Mouse (Mus musculus): ENCODE data around the gene Srrt.
A peak's percentile ranks its signal among the peaks of the same experiment; 100 is the strongest.

DNA sequence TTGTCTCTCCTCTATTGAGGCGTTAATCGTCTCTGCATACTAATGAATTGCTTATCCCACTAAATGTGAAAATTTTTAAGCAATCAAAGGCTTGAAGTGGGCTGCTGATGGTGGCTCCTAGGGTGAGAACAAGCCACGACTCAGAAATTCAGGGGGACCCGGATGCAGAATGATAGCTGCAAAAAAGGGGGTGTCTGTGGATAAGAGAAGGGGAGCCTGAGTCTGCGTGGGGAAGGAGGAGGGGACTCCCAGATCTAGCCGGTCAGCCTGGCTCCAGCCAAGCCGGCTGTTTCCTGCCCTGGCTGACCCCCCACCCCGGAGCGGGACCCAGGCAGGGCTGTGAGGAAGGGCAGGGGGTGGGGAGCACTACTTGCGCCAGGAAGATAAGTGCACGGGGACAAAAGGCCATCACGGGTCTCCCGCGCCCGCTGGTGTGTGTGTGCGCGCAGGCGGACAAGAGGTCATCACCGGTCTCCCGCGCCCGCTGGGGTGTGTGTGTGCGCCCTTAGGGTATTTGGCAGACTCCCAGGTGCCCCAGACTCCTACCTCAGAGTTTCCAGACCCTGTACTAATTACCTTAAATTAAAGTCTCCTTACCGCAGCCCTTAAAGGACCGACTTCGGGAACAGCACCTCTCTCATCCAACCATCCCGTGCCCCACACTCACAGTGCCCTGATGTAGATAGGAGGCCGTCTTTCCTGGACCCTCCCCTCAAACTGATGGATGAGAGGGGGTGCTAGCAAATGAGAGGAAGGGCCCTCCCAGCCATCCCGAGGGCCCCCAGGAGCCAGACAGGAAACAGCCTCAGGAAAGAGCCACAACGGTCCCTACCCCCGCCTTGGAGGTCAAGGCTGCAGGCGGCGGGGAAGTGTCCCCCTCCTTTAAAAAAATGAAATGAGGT lies 41.3 kb upstream of the Srrt start:
- 0 out of 2 replicates have a peak, but pooled peaks have one; percentile 17 for TF ChIP-seq POLR2A (IDR thresholded peaks at IDR 0.05; ENCODE audit: extremely low read depth, insufficient read depth, low read length)
- no peak for TF ChIP-seq CTCF (IDR thresholded peaks at IDR 0.05; ENCODE audit: low read depth, low read length)
